Comparison of ENCODE assay signal across 12 mouse cellular contexts in genomic region chr19:12170062-12170599, GRCm38 (mm10). TPM values are rescaled to one million over a fixed set of nuclear protein-coding genes. Genes with fewer than 3 reads are reported as not detected.
"Had no signal": no experiment of that assay in that cellular context is flagged by ENCODE, and none has a peak within 500 bp of the region (broad histone marks: within the 10 kb centered on the region; RNA-seq: fewer than 3 reads in every experiment).

Gene Olfr1555-ps1 (minus strand): TSS chr19:12170112.

RNA-seq across cellular contexts. Expression of gene Olfr1555-ps1, which starts in this region (rescaled TPM):
- polyA plus RNA-seq: neural tube, embryonic 11.5 days; neural tube, embryonic 12.5 days; neural tube, embryonic 13.5 days; neural tube, embryonic 14.5 days; neural tube, embryonic 15.5 days; small intestine, adult 2 months; spleen, adult 2 months; stomach, embryonic 14.5 days; testis, adult 2 months; thymus, adult 2 months; thymus, postnatal 0 days; urinary bladder, adult 2 months had no signal
